Mouse (Mus musculus) liver, embryonic 11.5 days (tissue): Measurements from ENCODE around the gene Nrm. TPM values are rescaled to one million over a fixed set of nuclear protein-coding genes. Genes with fewer than 3 reads are reported as not detected.
A peak's percentile ranks its signal among the peaks of the same experiment; 100 is the strongest.

Experiments used
- ATAC-seq: fragments of 200-750 bp; cut with Nextera tagmentation; replicated peaks from 2 replicates; pipeline ENCODE4 v1.8.0; 2017; ENCODE audit warnings: moderate number of reproducible peaks, mild to moderate bottlenecking, moderate TSS enrichment, moderate library complexity; ENCODE audit not compliant: low FRiP score
- DNase-seq: peaks from one replicate; pipeline ENCODE4 v3.0.0-alpha.2; 2017; ENCODE audit warnings: low spot score
- H3K27ac ChIP-seq: fragments of 300-500 bp; sonication (generic); 2 replicates; pipeline ENCODE4 v1.5.1; 2014; ENCODE audit warnings: mild to moderate bottlenecking, low read depth, low read length, control low read depth
- H3K27me3 ChIP-seq: fragments of 300-500 bp; sonication (generic); replicated peaks from 2 replicates; pipeline ENCODE4 v1.6.1; 2014; ENCODE audit warnings: low read length, mixed read lengths; ENCODE audit not compliant: control insufficient read depth, insufficient read depth
- H3K36me3 ChIP-seq: fragments of 300-500 bp; sonication (generic); 2 replicates; pipeline ENCODE4 v1.6.1; 2014; ENCODE audit warnings: mild to moderate bottlenecking, low read length, moderate library complexity, mixed read lengths; ENCODE audit not compliant: control insufficient read depth, insufficient read depth
- H3K4me1 ChIP-seq: fragments of 300-500 bp; sonication (generic); replicated peaks from 2 replicates; pipeline ENCODE4 v1.6.1; 2014; ENCODE audit warnings: low read length, mixed read lengths; ENCODE audit not compliant: control insufficient read depth, insufficient read depth
- H3K4me2 ChIP-seq: fragments of 300-500 bp; sonication (generic); 2 replicates; pipeline ENCODE4 v1.6.1; 2014; ENCODE audit warnings: mild to moderate bottlenecking, control low read depth, moderate library complexity
- H3K4me3 ChIP-seq: fragments of 300-500 bp; sonication (generic); 2 replicates; pipeline ENCODE4 v1.5.1; 2014; ENCODE audit warnings: low read depth, low read length, control low read depth
- H3K9ac ChIP-seq: fragments of 300-500 bp; sonication (generic); 2 replicates; pipeline ENCODE4 v1.6.1; 2014; ENCODE audit warnings: low read depth, low read length, control low read depth
- H3K9me3 ChIP-seq: fragments of 300-500 bp; sonication (generic); 2 replicates; pipeline ENCODE4 v1.6.1; 2016; ENCODE audit warnings: low read length, inconsistent platforms, mixed read lengths; ENCODE audit not compliant: control insufficient read depth
- WGBS: fragments of 180-500 bp; shearing (Covaris S2); extraction: QIAGEN DNeasy Blood & Tissue Kit; methylation state at CpG from one replicate; pipeline ENCODE4 v1.1.7; 2014; 5-methylcytosine and 5-hydroxymethylcytosine counted together
- polyA plus RNA-seq: library from polyadenylated mRNA; unstranded; fragments of >200 nt; fragmentation: Nextera tagmentation; extraction: Ambion mirVana; gene quantifications from 2 replicates; pipeline ENCODE4 v1.2.1, GENCODE M21; 2014

Nrm gene
- polyA plus RNA-seq, 1 experiment from 2014 or later: 45.4 TPM

- ATAC-seq: peak; percentile 55
- Histone ChIP-seq H3K4me3 (peak overlapping the region; percentile 73), H3K4me1 (peaks cover 24% of the 10 kb centered on the region), H3K9me3 (no peaks in the 10 kb centered on the region), H3K36me3 (peaks cover 25% of the 10 kb centered on the region), H3K4me2 (peak overlapping the region; percentile 69), H3K27ac (peak overlapping the region; percentile 86), H3K9ac (peak overlapping the region; percentile 86), H3K27me3 (no peaks in the 10 kb centered on the region)
- 37% methylated on average over 23 of the region's 23 CpGs for WGBS
- no peak for DNase-seq
Observed at GRCm38 (mm10) chr17:35897644-35898573, 36.8 kb downstream of the Nrm start.

DNA sequence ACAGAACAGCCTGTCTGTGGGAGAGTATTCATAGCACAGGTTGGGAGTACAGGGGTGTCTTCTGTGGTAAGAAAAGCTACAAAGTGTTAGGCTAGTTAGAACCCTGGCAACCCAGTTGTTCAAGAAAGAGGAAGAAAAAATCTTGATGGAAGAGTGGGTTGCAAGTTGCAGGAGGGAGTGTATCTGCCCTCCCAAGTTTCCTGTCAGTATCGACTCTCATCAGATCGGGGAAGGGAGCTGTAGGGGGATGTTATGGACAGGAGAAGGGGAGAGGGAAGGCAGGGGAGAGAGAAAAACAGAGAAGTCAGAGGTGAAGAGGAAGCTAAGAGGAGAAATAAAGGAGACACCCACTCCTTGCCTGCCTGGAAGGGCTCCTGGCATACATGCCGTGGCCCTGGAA, 39.5 kb downstream of the Nrm start:
- Histone ChIP-seq H3K4me1 (peaks cover 24% of the 10 kb centered on the region), H3K9me3 (no peaks in the 10 kb centered on the region), H3K27ac (0 out of 2 replicates have a peak overlapping the region, but pooled peaks have one; percentile 8), H3K4me3 (no peak overlapping the region), H3K36me3 (peaks cover 20% of the 10 kb centered on the region), H3K27me3 (no peaks in the 10 kb centered on the region), H3K4me2 (no peak overlapping the region), H3K9ac (no peak overlapping the region)
- ATAC-seq (no peak), DNase-seq (no peak)
- 44% methylated on average over 3 of the region's 3 CpGs for WGBS

DNA sequence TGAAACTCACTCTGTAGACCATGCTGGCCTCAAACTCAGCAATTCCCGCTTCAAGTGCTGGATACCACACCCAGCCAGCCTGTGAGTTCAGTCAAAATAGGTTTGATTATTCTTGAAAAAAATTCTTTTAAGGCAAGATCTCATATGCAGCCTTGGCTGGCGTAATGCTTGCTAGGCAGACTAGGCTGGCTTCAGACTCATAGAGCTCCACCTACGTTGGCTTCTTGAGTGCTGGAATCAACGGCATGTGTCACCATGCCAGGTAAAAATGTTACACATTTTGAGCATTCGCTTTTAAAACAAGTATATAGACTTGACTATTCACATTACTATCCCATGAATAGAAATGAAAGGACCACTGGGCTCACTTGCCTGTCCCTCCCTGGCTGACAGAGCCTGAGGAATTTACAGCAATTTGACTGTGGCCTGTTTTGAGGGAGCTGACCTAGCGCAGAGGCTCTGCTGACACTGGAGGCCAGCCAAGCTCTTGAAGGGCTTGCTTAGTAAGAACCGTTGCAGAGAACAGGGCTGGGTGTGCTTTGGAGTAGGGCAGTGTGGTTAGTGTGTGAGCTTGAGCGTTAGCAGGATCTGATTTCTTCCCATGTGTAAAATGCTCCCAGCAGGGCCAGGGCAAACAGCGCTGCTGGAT, 42.3 kb downstream of the Nrm start:
- no peak overlapping the region for H3K9ac ChIP-seq
- 83% methylated on average over 9 of the region's 9 CpGs for WGBS
- H3K9me3 ChIP-seq: no peaks in the 10 kb centered on the region
- no peak overlapping the region for H3K4me2 ChIP-seq
- H3K4me3 ChIP-seq: no peak overlapping the region
- ATAC-seq (no peak), DNase-seq (no peak)
- H3K27me3 ChIP-seq: no peaks in the 10 kb centered on the region
- peaks cover 11% of the 10 kb centered on the region for H3K4me1 ChIP-seq
- H3K36me3 ChIP-seq: peaks cover 18% of the 10 kb centered on the region
- no peak overlapping the region for H3K27ac ChIP-seq

DNA sequence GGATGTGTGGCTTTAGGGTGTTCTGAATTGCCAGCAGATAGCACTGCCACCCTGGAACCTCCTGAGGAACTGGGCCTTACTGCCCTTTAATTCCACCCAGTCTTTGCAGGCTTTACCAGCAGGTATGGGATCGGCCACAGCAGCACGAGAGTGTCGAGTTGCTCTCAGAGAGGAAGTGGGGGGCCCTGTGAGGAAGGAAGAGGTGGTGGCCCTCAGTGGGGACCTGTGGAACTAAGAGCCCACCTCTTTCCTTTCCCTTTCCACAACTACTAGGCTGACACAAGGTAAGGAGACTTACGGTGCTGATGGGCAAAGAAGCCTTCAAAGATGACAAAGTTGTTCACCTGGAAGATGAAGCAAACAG, 42.9 kb downstream of the Nrm start:
- no peak overlapping the region for H3K4me3 ChIP-seq
- no peak overlapping the region for H3K4me2 ChIP-seq
- H3K9me3 ChIP-seq: no peaks in the 10 kb centered on the region
- no peak overlapping the region for H3K9ac ChIP-seq
- no peaks in the 10 kb centered on the region for H3K27me3 ChIP-seq
- ATAC-seq (no peak), DNase-seq (no peak)
- peaks cover 18% of the 10 kb centered on the region for H3K36me3 ChIP-seq
- peaks cover 11% of the 10 kb centered on the region for H3K4me1 ChIP-seq
- no peak overlapping the region for H3K27ac ChIP-seq
- 65% methylated on average over 4 of the region's 4 CpGs for WGBS

DNA sequence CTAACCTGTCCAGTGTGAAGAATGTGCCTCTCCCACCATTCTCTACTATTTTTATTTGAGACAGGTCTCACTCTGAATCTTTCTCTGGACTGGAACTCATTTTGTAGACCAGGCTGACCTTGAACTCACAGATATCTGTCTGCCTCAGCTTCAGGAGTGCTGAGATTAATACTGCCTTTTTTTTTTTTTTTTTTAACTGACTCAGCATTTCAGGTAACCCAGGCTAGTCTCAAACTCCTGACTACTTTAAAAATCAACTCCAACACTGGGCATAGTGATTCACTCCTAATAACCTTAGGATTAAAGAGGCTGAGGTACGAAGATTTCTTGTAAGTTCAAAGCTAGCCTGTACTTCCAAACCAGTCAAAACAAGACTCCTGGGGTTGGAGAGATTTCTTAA, 44.5 kb downstream of the Nrm start:
- H3K4me1 ChIP-seq: peaks cover 11% of the 10 kb centered on the region
- no peak overlapping the region for H3K4me3 ChIP-seq
- 87% methylated on average over 1 of the region's 1 CpGs for WGBS
- no peaks in the 10 kb centered on the region for H3K27me3 ChIP-seq
- ATAC-seq (no peak), DNase-seq (no peak)
- H3K9ac ChIP-seq: no peak overlapping the region
- H3K9me3 ChIP-seq: no peaks in the 10 kb centered on the region
- H3K27ac ChIP-seq: no peak overlapping the region
- H3K36me3 ChIP-seq: peaks cover 10% of the 10 kb centered on the region; the same call in 1 of the 2 replicates
- no peak overlapping the region for H3K4me2 ChIP-seq

DNA sequence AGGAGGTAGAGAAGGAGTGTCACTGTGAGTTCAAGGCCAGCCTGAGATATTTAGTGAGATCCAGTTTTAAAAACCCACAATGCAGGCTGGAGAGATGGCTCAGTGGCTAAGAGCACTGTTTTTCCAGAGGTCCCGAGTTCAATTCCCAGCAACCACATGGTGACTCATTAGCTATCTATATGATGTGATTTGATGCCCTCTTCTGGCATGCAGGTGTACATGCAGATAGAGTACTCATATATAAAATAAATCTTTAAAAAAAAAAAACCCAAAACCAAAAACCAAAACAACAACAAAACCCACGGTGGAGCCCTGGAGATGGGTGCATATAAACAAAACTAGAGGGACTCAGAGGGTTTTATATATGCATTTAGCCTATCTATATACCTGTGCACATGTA, 46.5 kb downstream of the Nrm start:
- H3K9me3 ChIP-seq: no peaks in the 10 kb centered on the region
- no peak overlapping the region for H3K4me3 ChIP-seq
- WGBS: 75% methylated on average over 2 of the region's 2 CpGs
- peaks cover 15% of the 10 kb centered on the region for H3K36me3 ChIP-seq
- no peak for DNase-seq
- H3K4me1 ChIP-seq: peaks cover 11% of the 10 kb centered on the region
- no peak overlapping the region for H3K4me2 ChIP-seq
- ATAC-seq: no peak
- H3K27ac ChIP-seq: no peak overlapping the region
- no peaks in the 10 kb centered on the region for H3K27me3 ChIP-seq
- H3K9ac ChIP-seq: no peak overlapping the region

DNA sequence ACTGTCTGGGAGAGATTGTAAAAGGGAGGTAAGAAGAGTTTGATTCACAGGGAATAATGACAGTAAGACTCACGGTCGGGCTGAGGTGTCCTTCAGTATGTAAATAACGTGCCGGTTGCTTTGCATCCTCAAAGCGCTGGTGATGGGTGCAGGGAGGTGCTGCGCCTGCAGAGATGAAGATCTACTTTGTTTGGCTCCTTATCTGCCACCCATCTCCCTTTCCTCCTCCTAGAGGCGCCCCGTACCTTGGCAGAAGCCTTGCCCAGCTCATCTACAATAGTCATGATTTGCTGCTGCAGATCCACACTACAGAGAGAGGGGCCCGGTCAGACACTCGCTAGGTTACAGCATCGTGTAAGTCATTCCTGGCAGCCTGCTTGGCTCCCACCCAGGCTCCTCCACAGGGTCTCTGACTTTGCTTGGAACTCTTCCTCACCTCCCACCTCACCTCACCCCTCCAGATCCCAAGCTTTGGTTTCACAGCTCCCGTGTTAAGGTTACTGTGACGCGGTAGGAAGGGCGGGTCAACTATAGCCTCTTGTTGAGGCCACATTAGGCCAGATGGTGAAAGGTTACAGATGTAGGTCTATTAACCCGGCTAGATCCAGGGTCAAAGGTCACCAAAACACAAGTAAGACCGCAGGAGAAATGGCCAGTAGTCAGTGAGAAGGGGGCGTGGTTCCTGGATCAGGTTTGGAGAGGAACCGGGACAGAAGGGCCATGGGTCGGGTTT, 48.2 kb downstream of the Nrm start:
- Histone ChIP-seq H3K36me3 (peaks cover 17% of the 10 kb centered on the region), H3K27me3 (no peaks in the 10 kb centered on the region), H3K4me3 (peak overlapping the region; percentile 69), H3K27ac (peak overlapping the region; percentile 26; the same call in 1 of the 2 replicates), H3K9ac (peak overlapping the region; percentile 65), H3K4me1 (peaks cover 17% of the 10 kb centered on the region), H3K4me2 (peak overlapping the region; percentile 83), H3K9me3 (no peaks in the 10 kb centered on the region)
- DNase-seq: no peak
- WGBS: 33% methylated on average over 20 of the region's 20 CpGs
- ATAC-seq: peak; percentile 39

- H3K9ac ChIP-seq: peak within 1 kb of the TSS; percentile 65
- 3% methylated on average over 25 of the region's 25 CpGs for WGBS
- peaks cover 19% of the 10 kb centered on the region for H3K36me3 ChIP-seq
- ATAC-seq (peak; percentile 90), DNase-seq (peak; percentile 98)
- no peaks in the 10 kb centered on the region for H3K9me3 ChIP-seq
- peak within 1 kb of the TSS; percentile 69 for H3K4me3 ChIP-seq
- peak within 1 kb of the TSS; percentile 26; the same call in 1 of the 2 replicates for H3K27ac ChIP-seq
- peak within 1 kb of the TSS; percentile 83 for H3K4me2 ChIP-seq
- peaks cover 20% of the 10 kb centered on the region for H3K4me1 ChIP-seq
- H3K27me3 ChIP-seq: no peaks in the 10 kb centered on the region
Observed at GRCm38 (mm10) chr17:35909919-35910369, 48.8 kb downstream of the Nrm start, which contains the start of gene Atat1. Gene Atat1 (minus strand): TSS chr17:35910075.
